Mouse (Mus musculus) MEL (cell line): ENCODE measurements at regions not wholly inside any gene's neighbourhood (a gene's known extent, or its start where the extent isn't known, plus 50 kb on each side); places are given as distances from the start of the nearest gene placed in this dataset.

Source experiments
- DNase-seq: peaks from one replicate; pipeline ENCODE4 v3.0.0; 2011; ENCODE audit warnings: low read depth, low spot score
- H3K27ac ChIP-seq: 2 replicates; pipeline ENCODE4 v1.5.1; 2012; ENCODE audit warnings: low read depth, mild to moderate bottlenecking, control low read depth, low read length, moderate library complexity; ENCODE audit not compliant: control insufficient read depth
- H3K27me3 ChIP-seq, 2 experiments: fragments of 150-350 bp in 1 of 2; sonication (generic) in 1 of 2; 2 replicates each; pipeline ENCODE4 v1.6.1; 2012; ENCODE audit warnings: low read length in 2 of 2, mild to moderate bottlenecking in 2 of 2, improper control_type of control experiment in 1 of 2, moderate library complexity in 1 of 2; ENCODE audit not compliant: insufficient read depth in 2 of 2, control insufficient read depth in 1 of 2
- H3K36me3 ChIP-seq, 2 experiments: 2 replicates each; pipeline ENCODE4 v1.6.1; 2012 to 2014; ENCODE audit warnings: low read length in 2 of 2, improper control_type of control experiment in 1 of 2, inconsistent platforms in 1 of 2, mild to moderate bottlenecking in 1 of 2; ENCODE audit not compliant: insufficient read depth in 2 of 2, control insufficient read depth in 1 of 2
- H3K4me1 ChIP-seq, 2 experiments: fragments of 150-350 bp in 1 of 2; sonication (generic) in 1 of 2; 2 replicates each; pipeline ENCODE4 v1.6.1; 2012; ENCODE audit warnings: low read length in 2 of 2, improper control_type of control experiment in 1 of 2, mild to moderate bottlenecking in 1 of 2; ENCODE audit not compliant: insufficient read depth in 2 of 2, control insufficient read depth in 1 of 2
- H3K4me3 ChIP-seq, 2 experiments: fragments of 150-350 bp in 1 of 2; sonication (generic) in 1 of 2; 2 replicates each; pipeline ENCODE4 v1.5.1; 2012; ENCODE audit warnings: low read depth in 2 of 2, low read length in 2 of 2, mild to moderate bottlenecking in 2 of 2, moderate library complexity in 2 of 2, control low read depth in 1 of 2, improper control_type of control experiment in 1 of 2; ENCODE audit not compliant: control insufficient read depth in 1 of 2, insufficient read depth in 1 of 2
- H3K79me2 ChIP-seq: 2 replicates; pipeline ENCODE4 v1.6.1; 2012; ENCODE audit warnings: mild to moderate bottlenecking, low read length, moderate library complexity; ENCODE audit not compliant: control insufficient read depth, poor library complexity, insufficient read depth
- H3K9ac ChIP-seq: 2 replicates; pipeline ENCODE4 v1.6.1; 2012; ENCODE audit warnings: low read depth, mild to moderate bottlenecking, control low read depth, low read length, moderate library complexity; ENCODE audit not compliant: control insufficient read depth, poor library complexity, severe bottlenecking
- H3K9me3 ChIP-seq: fragments of 150-350 bp; sonication (generic); replicated peaks from 2 replicates; pipeline ENCODE4 v1.6.1; 2012; ENCODE audit warnings: mild to moderate bottlenecking, low read length, improper control_type of control experiment, moderate library complexity; ENCODE audit not compliant: insufficient read depth
- CHD2 ChIP-seq: IDR thresholded peaks from 2 replicates; pipeline ENCODE4 v1.6.1; 2011; ENCODE audit warnings: low read length, improper control_type of control experiment
- ELF1 ChIP-seq: IDR thresholded peaks from 2 replicates; pipeline ENCODE4 v1.6.1; 2014; ENCODE audit warnings: low read depth, mild to moderate bottlenecking, inconsistent platforms, low read length, improper control_type of control experiment, moderate library complexity
- ETS1 ChIP-seq: IDR thresholded peaks from 2 replicates; pipeline ENCODE4 v1.6.1; 2012; ENCODE audit warnings: low read depth, mild to moderate bottlenecking, inconsistent platforms, low read length, improper control_type of control experiment, moderate library complexity
- GABPA ChIP-seq: IDR thresholded peaks from 2 replicates; pipeline ENCODE4 v1.6.1; 2012; ENCODE audit warnings: low read depth, mild to moderate bottlenecking, inconsistent platforms, low read length, improper control_type of control experiment, moderate library complexity
- GATA1 ChIP-seq: IDR thresholded peaks from 2 replicates; pipeline ENCODE4 v1.6.1; 2011; ENCODE audit warnings: low read depth, low read length, improper control_type of control experiment
- HCFC1 ChIP-seq: IDR thresholded peaks from 2 replicates; pipeline ENCODE4 v1.6.1; 2012; ENCODE audit warnings: low read depth, mild to moderate bottlenecking, inconsistent platforms, low read length, improper control_type of control experiment, moderate library complexity
- JUND ChIP-seq: IDR thresholded peaks from 2 replicates; pipeline ENCODE4 v1.6.1; 2011; ENCODE audit warnings: low read depth, mild to moderate bottlenecking, improper control_type of control experiment, low read length
- KAT2A ChIP-seq: conservative IDR thresholded peaks from 2 replicates; pipeline ENCODE4 v1.6.1; 2012; ENCODE audit warnings: low read depth, low read length, improper control_type of control experiment, inconsistent platforms
- MAX ChIP-seq: IDR thresholded peaks from 2 replicates; pipeline ENCODE4 v1.6.1; 2011; ENCODE audit warnings: low read length, improper control_type of control experiment
- MEF2A ChIP-seq: IDR thresholded peaks from 2 replicates; pipeline ENCODE4 v1.6.1; 2014; ENCODE audit warnings: low read depth, mild to moderate bottlenecking, inconsistent platforms, low read length, improper control_type of control experiment; ENCODE audit not compliant: poor library complexity, insufficient replicate concordance, severe bottlenecking; ENCODE audit errors: extremely low read depth
- MYB ChIP-seq: IDR thresholded peaks from 2 replicates; pipeline ENCODE4 v1.6.1; 2011; ENCODE audit warnings: mild to moderate bottlenecking, low read depth, low read length, improper control_type of control experiment
- MYC ChIP-seq: IDR thresholded peaks from 2 replicates; pipeline ENCODE4 v1.6.1; 2011; ENCODE audit warnings: low read depth, mild to moderate bottlenecking, low read length, improper control_type of control experiment, moderate library complexity
- NELFE ChIP-seq: IDR thresholded peaks from 2 replicates; pipeline ENCODE4 v1.6.1; 2011; ENCODE audit warnings: low read depth, low read length, improper control_type of control experiment
- NRF1 ChIP-seq: IDR thresholded peaks from 2 replicates; pipeline ENCODE4 v1.6.1; 2014; ENCODE audit warnings: low read depth, mild to moderate bottlenecking, inconsistent platforms, low read length, improper control_type of control experiment, moderate library complexity; ENCODE audit not compliant: poor library complexity, insufficient read depth, severe bottlenecking
- POLR2A ChIP-seq, 2 experiments: IDR thresholded peaks; 2 replicates each; pipeline ENCODE4 v1.6.1; 2011 to 2012; ENCODE audit warnings: low read length in 2 of 2, mild to moderate bottlenecking in 2 of 2, control low read depth in 1 of 2, improper control_type of control experiment in 1 of 2, low read depth in 1 of 2, moderate library complexity in 1 of 2; ENCODE audit not compliant: control insufficient read depth in 1 of 2, insufficient read depth in 1 of 2, poor library complexity in 1 of 2
- RAD21 ChIP-seq: IDR thresholded peaks from 2 replicates; pipeline ENCODE4 v1.6.1; 2011; ENCODE audit warnings: mild to moderate bottlenecking, low read depth, low read length, improper control_type of control experiment
- SIN3A ChIP-seq: IDR thresholded peaks from 2 replicates; pipeline ENCODE4 v1.6.1; 2012; ENCODE audit warnings: low read length, improper control_type of control experiment, inconsistent platforms
- TAL1 ChIP-seq: IDR thresholded peaks from 2 replicates; pipeline ENCODE4 v1.6.1; 2012; ENCODE audit warnings: mild to moderate bottlenecking, inconsistent platforms, low read length, moderate library complexity, mixed read lengths
- UBTF ChIP-seq: IDR thresholded peaks from 2 replicates; pipeline ENCODE4 v1.6.1; 2012; ENCODE audit warnings: low read depth, mild to moderate bottlenecking, inconsistent platforms, low read length, improper control_type of control experiment, moderate library complexity, borderline replicate concordance; ENCODE audit not compliant: insufficient read depth
- USF1 ChIP-seq: IDR thresholded peaks from 2 replicates; pipeline ENCODE4 v1.6.1; 2014; ENCODE audit warnings: low read depth, mild to moderate bottlenecking, inconsistent platforms, low read length, improper control_type of control experiment, moderate library complexity
- ZC3H11A ChIP-seq: IDR thresholded peaks from 2 replicates; pipeline ENCODE4 v1.6.1; 2012; ENCODE audit warnings: low read depth, mild to moderate bottlenecking, inconsistent platforms, low read length, improper control_type of control experiment
- ZMIZ1 ChIP-seq: IDR thresholded peaks from 2 replicates; pipeline ENCODE4 v1.6.1; 2012; ENCODE audit warnings: low read depth, mild to moderate bottlenecking, inconsistent platforms, low read length, improper control_type of control experiment, moderate library complexity
- ZNF384 ChIP-seq: IDR thresholded peaks from 2 replicates; pipeline ENCODE4 v1.6.1; 2012; ENCODE audit warnings: low read depth, mild to moderate bottlenecking, inconsistent platforms, low read length, improper control_type of control experiment

GRCm38 (mm10) chr12:113305973-113306372 is 120.2 kb downstream of the Tmem121 start:
- no peak for TF ChIP-seq ETS1
- TF ChIP-seq UBTF, result no peak
- no peak for TF ChIP-seq RAD21
- no peak for TF ChIP-seq HCFC1
- no peak for TF ChIP-seq ZC3H11A
- no peak for TF ChIP-seq MYB
- no peak for TF ChIP-seq ZNF384
- TF ChIP-seq SIN3A, result no peak
- no peak for TF ChIP-seq TAL1
- no peak for TF ChIP-seq ELF1
- TF ChIP-seq POLR2A (IDR thresholded peaks at IDR 0.05; ENCODE audit: control insufficient read depth in 1 of 2, insufficient read depth in 1 of 2, low read depth in 1 of 2, low read length in 2 of 2, poor library complexity in 1 of 2), result no peak
- no peak for TF ChIP-seq CHD2
- no peak for TF ChIP-seq MEF2A
- no peak for TF ChIP-seq MAX
- TF ChIP-seq GABPA, result no peak
- TF ChIP-seq NRF1, result no peak
- TF ChIP-seq ZMIZ1, result no peak
- H3K9ac ChIP-seq, result no peak overlapping the region
- H3K27ac ChIP-seq, result no peak overlapping the region
- H3K9me3 ChIP-seq, result peaks cover 3% of the 10 kb centered on the region
- no peaks in the 10 kb centered on the region for H3K4me1 ChIP-seq
- no peaks in the 10 kb centered on the region for H3K79me2 ChIP-seq
- H3K36me3 ChIP-seq, result no peaks in the 10 kb centered on the region
- no peak for DNase-seq
- no peak overlapping the region for H3K4me3 ChIP-seq
- no peaks in the 10 kb centered on the region for H3K27me3 ChIP-seq

- Histone ChIP-seq H3K9ac (no peak overlapping the region), H3K4me3 (no peak overlapping the region), H3K36me3 (no peaks in the 10 kb centered on the region), H3K27ac (no peak overlapping the region), H3K4me1 (no peaks in the 10 kb centered on the region), H3K9me3 (no peaks in the 10 kb centered on the region), H3K79me2 (no peaks in the 10 kb centered on the region), H3K27me3 (no peaks in the 10 kb centered on the region)
- DNase-seq, result no peak
- TF ChIP-seq HCFC1 (no peak), RAD21 (no peak), GATA1 (no peak), KAT2A (no peak), NRF1 (no peak), ZC3H11A (no peak), NELFE (no peak), POLR2A (IDR thresholded peaks at IDR 0.05; ENCODE audit: control insufficient read depth in 1 of 2, insufficient read depth in 1 of 2, low read depth in 1 of 2, low read length in 2 of 2, poor library complexity in 1 of 2) (no peak), TAL1 (no peak), USF1 (no peak), MYC (no peak), JUND (no peak), UBTF (no peak), ZMIZ1 (no peak)
Observed at GRCm38 (mm10) chr12:113313319-113313718, 127.6 kb downstream of the Tmem121 start.
